Mouse (Mus musculus) midbrain, embryonic 10.5 days (tissue): Measurements from ENCODE around the gene Psg26. TPM values are rescaled to one million over a fixed set of nuclear protein-coding genes. Genes with fewer than 3 reads are reported as not detected.
"Not testable (repeated sequence)": the region's sequence is repeated elsewhere in the genome, so short reads cannot be mapped to it uniquely, and the experiment has no call there.

Experiments used
- DNase-seq: peaks from one replicate; pipeline ENCODE4 v3.0.0-alpha.2; 2017; ENCODE audit warnings: low spot score
- H3K27ac ChIP-seq: fragments of 300-500 bp; sonication (generic); replicated peaks from 2 replicates; pipeline ENCODE4 v1.5.1; 2016; ENCODE audit warnings: mild to moderate bottlenecking
- H3K27me3 ChIP-seq: fragments of 300-500 bp; sonication (generic); 2 replicates; pipeline ENCODE4 v1.6.1; 2016; ENCODE audit warnings: low read depth, mild to moderate bottlenecking; ENCODE audit not compliant: poor library complexity, severe bottlenecking
- H3K36me3 ChIP-seq: fragments of 300-500 bp; sonication (generic); 2 replicates; pipeline ENCODE4 v1.6.1; 2016; ENCODE audit warnings: mild to moderate bottlenecking, moderate library complexity
- H3K4me1 ChIP-seq: fragments of 300-500 bp; sonication (generic); 2 replicates; pipeline ENCODE4 v1.6.1; 2016
- H3K4me3 ChIP-seq: fragments of 300-500 bp; sonication (generic); 2 replicates; pipeline ENCODE4 v1.5.1; 2016; ENCODE audit warnings: mild to moderate bottlenecking, moderate library complexity
- H3K9me3 ChIP-seq: fragments of 300-500 bp; sonication (generic); replicated peaks from 2 replicates; pipeline ENCODE4 v1.6.1; 2016; ENCODE audit warnings: mild to moderate bottlenecking
- WGBS: fragments of 180-500 bp; shearing (Covaris S2); methylation state at CpG from one replicate; pipeline ENCODE4 v1.1.7; 2016; 5-methylcytosine and 5-hydroxymethylcytosine counted together
- polyA plus RNA-seq: library from polyadenylated mRNA; unstranded; fragments of >200 nt; fragmentation: Nextera tagmentation; extraction: Ambion mirVana; gene quantifications from 2 replicates; pipeline ENCODE4 v1.2.1, GENCODE M21; 2016

The Psg26 gene
- polyA plus RNA-seq: not detected in 2 replicates

- no peaks in the 10 kb centered on the region for H3K36me3 ChIP-seq
- DNase-seq: no peak
- peaks cover 47% of the 10 kb centered on the region for H3K9me3 ChIP-seq
- no peak within 1 kb of the TSS for H3K4me3 ChIP-seq
- H3K27me3 ChIP-seq: no peaks in the 10 kb centered on the region
- WGBS: 80% methylated on average over 1 of the region's 1 CpGs
- H3K27ac ChIP-seq: no peak within 1 kb of the TSS
- no peaks in the 10 kb centered on the region for H3K4me1 ChIP-seq
Observed at GRCm38 (mm10) chr7:18484077-18484476, at the start of gene Psg26. TSS of gene Psg26 (minus strand) at chr7:18484177.

GRCm38 (mm10) chr7:18533420-18533819, 49.4 kb upstream of the Psg26 start:
- H3K9me3 ChIP-seq: no peaks in the 10 kb centered on the region
- H3K4me1 ChIP-seq: no peaks in the 10 kb centered on the region
- no peak overlapping the region for H3K4me3 ChIP-seq
- no peaks in the 10 kb centered on the region for H3K36me3 ChIP-seq
- H3K27ac ChIP-seq: no peak overlapping the region
- DNase-seq: no peak
- 55% methylated on average over 3 of the region's 3 CpGs for WGBS
- H3K27me3 ChIP-seq: no peaks in the 10 kb centered on the region

- H3K9me3 ChIP-seq: no peaks in the 10 kb centered on the region
- H3K36me3 ChIP-seq: no peaks in the 10 kb centered on the region
- H3K4me3 ChIP-seq: no peak within 1 kb of the TSS
- DNase-seq: no peak
- 85% methylated on average over 1 of the region's 1 CpGs for WGBS
- no peak within 1 kb of the TSS for H3K27ac ChIP-seq
- H3K27me3 ChIP-seq: no peaks in the 10 kb centered on the region
- no peaks in the 10 kb centered on the region for H3K4me1 ChIP-seq
Observed at GRCm38 (mm10) chr7:18532169-18532568, 48.2 kb upstream of the Psg26 start, which contains the start of gene Psg25. TSS of gene Psg25 (minus strand) at chr7:18532269.

- Histone ChIP-seq H3K27me3 (no peaks in the 10 kb centered on the region), H3K36me3 (no peaks in the 10 kb centered on the region), H3K9me3 (peaks cover 5% of the 10 kb centered on the region), H3K4me3 (no peak overlapping the region), H3K27ac (no peak overlapping the region), H3K4me1 (no peaks in the 10 kb centered on the region)
- 95% methylated on average over 8 of the region's 8 CpGs for WGBS
- DNase-seq: no peak
Observed at GRCm38 (mm10) chr7:18524668-18525067, 40.7 kb upstream of the Psg26 start.

- H3K4me3 ChIP-seq, H3K27me3 ChIP-seq, H3K9me3 ChIP-seq, H3K27ac ChIP-seq, DNase-seq, H3K4me1 ChIP-seq, H3K36me3 ChIP-seq: not testable (repeated sequence)
Observed at GRCm38 (mm10) chr7:18512848-18513247, 28.9 kb upstream of the Psg26 start.

GRCm38 (mm10) chr7:18512417-18512816, 28.4 kb upstream of the Psg26 start:
- H3K4me1 ChIP-seq, H3K27me3 ChIP-seq, H3K4me3 ChIP-seq, DNase-seq, H3K9me3 ChIP-seq, H3K36me3 ChIP-seq, H3K27ac ChIP-seq: not testable (repeated sequence)
- WGBS: 65% methylated on average over 2 of the region's 2 CpGs

GRCm38 (mm10) chr7:18511479-18511878, 27.5 kb upstream of the Psg26 start:
- Histone ChIP-seq H3K9me3 (no peaks in the 10 kb centered on the region), H3K36me3 (no peaks in the 10 kb centered on the region), H3K27ac (no peak overlapping the region), H3K4me1 (no peaks in the 10 kb centered on the region), H3K27me3 (no peaks in the 10 kb centered on the region), H3K4me3 (no peak overlapping the region)
- peak; percentile 42 for DNase-seq
- WGBS: 25% methylated on average over 9 of the region's 9 CpGs

GRCm38 (mm10) chr7:18431941-18432340, 52.0 kb downstream of the Psg26 start, which contains the start of gene Psg28:
TSS of gene Psg28 (minus strand) at chr7:18432041.
- not testable (repeated sequence) for H3K4me1 ChIP-seq, H3K27me3 ChIP-seq, H3K4me3 ChIP-seq, H3K27ac ChIP-seq, DNase-seq, H3K36me3 ChIP-seq
- H3K9me3 ChIP-seq: peaks cover 79% of the 10 kb centered on the region
- WGBS: 83% methylated on average over 2 of the region's 2 CpGs

Other genes with a start within 250 kb of the Psg26 start
- not detected in 2 replicates for gene Mill1, start 238.8 kb downstream of the Psg26 start, polyA plus RNA-seq
- not detected in 2 replicates for gene Psg18, start 129.2 kb downstream of the Psg26 start, polyA plus RNA-seq
- not detected in 2 replicates for gene Psg28, start 52.1 kb downstream of the Psg26 start, polyA plus RNA-seq
- not detected in 2 replicates for gene Psg25, start 48.1 kb upstream of the Psg26 start, polyA plus RNA-seq
- gene Psg27, start 83.1 kb upstream of the Psg26 start, polyA plus RNA-seq: not detected in 2 replicates
- gene Psg23, start 132.3 kb upstream of the Psg26 start, polyA plus RNA-seq: not detected in 2 replicates
- not detected in 2 replicates for gene Psg21, start 172.5 kb upstream of the Psg26 start, polyA plus RNA-seq
- gene Psg20, start 202.0 kb upstream of the Psg26 start, polyA plus RNA-seq: not detected in 2 replicates
- not detected in 2 replicates for gene Psg22, start 233.9 kb upstream of the Psg26 start, polyA plus RNA-seq